Mouse (Mus musculus): ENCODE measurements around the gene Agmat. TPM values are rescaled to one million over a fixed set of nuclear protein-coding genes. Genes with fewer than 3 reads are reported as not detected.

Agmat gene
- total RNA-seq (2023): not detected

DNA sequence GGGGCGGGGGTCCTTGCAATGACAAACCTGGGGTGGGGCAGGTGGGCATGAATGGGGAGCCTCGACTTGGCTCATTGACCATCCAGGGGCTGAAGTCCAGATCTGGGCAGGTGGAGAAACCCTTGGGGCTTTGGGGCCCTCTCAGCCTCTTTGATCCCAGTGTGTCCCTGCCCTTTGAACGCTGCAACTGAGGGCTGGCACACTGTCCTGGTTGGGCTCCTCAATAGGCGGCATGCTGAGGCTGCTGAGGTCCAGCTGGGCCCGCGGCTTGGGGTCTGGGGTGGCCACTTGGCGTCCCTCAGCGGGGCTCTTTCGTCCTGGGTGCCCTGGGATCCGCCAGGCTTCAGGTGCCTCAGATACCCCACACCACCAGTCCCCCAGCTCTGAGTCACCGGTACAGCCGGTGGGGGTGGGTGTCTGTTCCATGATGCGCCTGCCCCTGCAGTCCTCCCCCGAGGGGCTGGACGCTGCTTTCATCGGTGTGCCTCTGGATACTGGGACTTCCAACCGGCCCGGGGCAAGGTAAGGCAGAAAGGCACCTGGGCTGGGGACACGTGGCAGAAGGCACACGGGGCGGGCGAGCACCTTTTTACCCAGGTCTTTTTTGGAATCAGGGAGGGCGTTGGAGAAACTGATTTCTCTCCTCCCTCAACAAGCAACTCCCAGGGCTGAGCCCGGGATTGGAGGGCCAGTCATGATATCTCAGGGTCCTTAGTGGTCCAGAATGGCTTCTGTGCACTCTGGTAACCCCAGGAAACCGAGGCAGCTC lies at the start of gene Agmat:
Gene Agmat, plus strand, starts transcription at position 95 of the 769 bp plus-strand sequence.

DNA sequence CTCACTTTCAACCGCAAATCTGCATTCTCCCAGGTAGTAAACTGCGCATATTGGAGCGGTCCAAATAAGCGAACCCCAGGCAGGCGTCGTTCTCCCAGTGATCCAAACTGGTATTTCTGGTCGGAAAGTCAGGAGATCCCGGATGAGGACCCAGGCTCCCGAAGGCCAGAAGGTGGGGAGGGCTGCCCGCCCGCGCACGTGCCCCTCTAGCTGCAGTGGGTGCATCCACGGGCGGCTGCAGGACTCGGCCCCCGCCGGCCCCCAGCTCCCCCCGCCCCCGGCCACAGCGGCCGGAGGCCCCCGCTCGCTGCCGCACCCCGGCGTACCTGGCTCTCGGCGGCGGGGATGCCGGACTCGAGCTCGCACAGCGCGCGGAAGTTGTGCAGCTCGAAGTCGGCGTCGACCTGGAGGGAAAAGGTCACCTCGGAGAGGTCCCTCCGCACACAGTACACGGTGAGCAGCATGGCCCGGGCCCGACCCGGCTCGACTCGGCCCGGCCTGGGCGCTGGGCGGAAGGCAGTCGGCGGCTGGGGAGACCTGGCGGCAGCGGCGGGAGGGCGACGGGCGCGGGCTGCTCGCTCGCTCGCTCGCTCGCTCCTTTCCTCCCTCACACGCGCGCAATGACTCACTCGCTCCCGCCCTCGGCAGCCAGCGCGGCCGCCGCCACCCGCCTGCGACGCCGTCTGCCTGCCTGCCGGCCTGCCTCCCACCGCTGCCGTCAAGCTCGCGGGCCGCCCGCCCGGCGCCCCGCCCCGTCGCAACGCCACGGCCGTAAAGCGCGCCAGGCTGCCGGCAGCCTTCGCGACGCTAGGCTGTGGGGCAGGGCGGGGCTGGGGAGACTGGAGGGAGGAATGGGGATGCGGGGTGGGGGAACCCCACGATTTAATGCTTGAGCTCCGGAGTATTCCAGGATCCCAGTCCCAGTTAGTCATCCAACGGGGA lies 23.5 kb upstream of the Agmat start, which contains the start of gene Ddi2:
Gene Ddi2, minus strand, starts transcription at position 689 of the 942 bp plus-strand sequence.

DNA sequence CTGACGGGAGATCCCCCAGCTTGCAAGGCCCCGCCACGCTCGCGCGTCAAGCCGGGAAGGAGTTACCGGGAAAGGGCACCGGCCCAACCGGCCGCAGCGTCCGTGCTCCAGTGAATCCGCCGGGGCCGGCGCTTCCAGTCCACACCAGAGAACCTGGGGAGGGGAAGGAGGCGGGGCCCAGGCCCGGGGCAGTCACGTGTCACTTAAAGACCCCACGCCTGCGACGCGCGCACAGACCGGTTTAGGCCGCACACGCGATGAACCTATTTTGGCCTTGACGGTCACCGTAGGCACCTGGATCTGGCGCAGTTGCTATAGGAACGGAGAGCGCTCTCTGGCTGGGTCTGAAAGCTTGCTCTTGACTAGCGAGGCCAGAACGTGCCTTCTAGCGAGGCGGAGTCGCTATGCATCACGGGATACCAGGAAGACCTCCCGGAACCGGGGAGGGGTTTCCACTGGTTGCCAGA lies 44.1 kb downstream of the Agmat start, which contains the start of gene Dnajc16:
Gene Dnajc16, minus strand, starts transcription at position 408 of the 467 bp plus-strand sequence.

DNA sequence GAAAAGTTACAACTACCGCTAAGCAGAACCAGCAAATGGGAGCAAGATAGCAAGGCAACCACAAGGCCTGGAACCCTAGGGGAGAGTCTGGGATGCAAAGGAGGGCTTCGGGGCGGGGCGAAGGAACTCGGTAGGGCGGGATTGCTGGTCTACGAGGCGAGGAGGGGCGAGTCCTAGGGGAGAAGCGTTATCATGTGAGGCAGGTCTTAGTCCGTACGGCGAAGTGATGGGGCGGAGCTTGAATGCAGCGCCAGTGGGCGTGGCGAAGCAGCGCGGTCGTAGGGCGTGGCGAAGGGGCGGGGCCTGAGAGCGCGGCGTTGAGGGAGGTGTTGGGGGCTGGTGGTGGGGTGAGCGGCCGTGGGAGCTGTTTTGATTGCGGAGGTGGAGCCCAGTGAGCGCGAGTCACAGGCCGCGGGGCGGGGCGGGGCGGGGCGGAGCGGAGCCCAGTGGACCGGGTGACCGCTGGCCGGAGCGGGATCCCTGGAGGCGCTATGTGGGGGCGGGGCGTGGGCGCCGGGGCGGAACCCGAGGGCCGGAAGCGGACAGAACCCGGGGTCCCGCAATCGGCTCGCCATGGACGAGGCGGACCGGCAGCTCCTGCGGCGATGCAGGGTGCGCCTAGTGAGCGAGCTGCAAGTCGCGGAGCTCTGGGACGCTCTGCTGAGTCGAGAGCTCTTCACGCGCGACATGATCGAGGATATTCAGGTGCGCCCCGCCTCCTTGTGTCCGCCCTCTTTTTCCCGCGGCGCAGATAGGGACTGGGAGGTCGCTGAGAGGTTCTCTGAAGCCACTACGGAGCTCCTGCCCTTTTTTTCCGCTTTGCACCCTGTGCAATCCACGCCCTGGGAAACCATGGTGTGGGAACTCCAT lies 47.0 kb downstream of the Agmat start, which contains the start of gene Casp9:
Gene Casp9, plus strand, starts transcription at position 331 of the 870 bp plus-strand sequence.

Other genes starting within 250 kb of the Agmat start
- gene Spen, start 208.1 kb upstream of the Agmat start, total RNA-seq (2023): 54.1 TPM
- 0.97 TPM for gene Fblim1, start 140.6 kb upstream of the Agmat start, total RNA-seq (2023)
- 0.21 TPM for gene Tmem82, start 128.0 kb upstream of the Agmat start, total RNA-seq (2023)
- not detected for gene Slc25a34, start 122.9 kb upstream of the Agmat start, total RNA-seq (2023)
- gene Plekhm2, start 81.8 kb upstream of the Agmat start, total RNA-seq (2023): 34.1 TPM
- 0.53 TPM for gene Rsc1a1, start 61.1 kb upstream of the Agmat start, total RNA-seq (2023)
- gene Ddi2, start 23.3 kb upstream of the Agmat start, total RNA-seq (2023): 49.3 TPM
- 8.6 TPM for gene Dnajc16, start 44.3 kb downstream of the Agmat start, total RNA-seq (2023)
- gene Casp9, start 46.9 kb downstream of the Agmat start, total RNA-seq (2023): 8.2 TPM
- 1.5 TPM for gene Cela2a, start 79.5 kb downstream of the Agmat start, total RNA-seq (2023)
- not detected for gene Ctrc, start 99.7 kb downstream of the Agmat start, total RNA-seq (2023)
- 36.0 TPM for gene Efhd2, start 128.2 kb downstream of the Agmat start, total RNA-seq (2023)